Mouse (Mus musculus): ENCODE measurements around the gene Gm21698. TPM values are rescaled to one million over a fixed set of nuclear protein-coding genes. Genes with fewer than 3 reads are reported as not detected.

The Gm21698 gene
- polyA plus RNA-seq (2015; fragmentation: Nextera tagmentation; extraction: Ambion mirVana), result not detected in 2 replicates

DNA sequence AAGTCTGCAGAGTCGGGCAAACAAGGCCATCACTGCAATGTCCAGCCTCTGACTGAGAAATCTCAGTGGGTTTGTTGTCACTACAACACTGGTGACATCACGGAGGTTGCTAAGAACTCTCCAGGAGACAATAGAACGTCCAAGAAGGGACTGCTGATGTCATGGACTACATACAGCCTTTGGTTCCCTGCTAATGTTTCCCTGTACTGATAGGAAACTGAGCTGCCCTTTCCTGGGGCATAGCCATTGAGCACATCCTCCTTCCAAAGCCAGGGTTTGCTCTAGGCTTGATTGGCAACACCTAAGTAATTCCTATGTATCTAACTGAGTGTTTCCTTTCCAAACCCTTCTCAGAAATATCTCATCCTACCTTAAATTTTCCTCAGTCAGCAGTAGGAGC lies at the start of gene Gm21698:
Gm21698 (minus strand) TSS at position 101 of the 400 bp plus-strand sequence.

GRCm38 (mm10) chr5:26022816-26023215 lies 34.4 kb upstream of the Gm21698 start, which contains the start of gene Gm5862:
TSS of gene Gm5862 (minus strand) at chr5:26022916.

DNA sequence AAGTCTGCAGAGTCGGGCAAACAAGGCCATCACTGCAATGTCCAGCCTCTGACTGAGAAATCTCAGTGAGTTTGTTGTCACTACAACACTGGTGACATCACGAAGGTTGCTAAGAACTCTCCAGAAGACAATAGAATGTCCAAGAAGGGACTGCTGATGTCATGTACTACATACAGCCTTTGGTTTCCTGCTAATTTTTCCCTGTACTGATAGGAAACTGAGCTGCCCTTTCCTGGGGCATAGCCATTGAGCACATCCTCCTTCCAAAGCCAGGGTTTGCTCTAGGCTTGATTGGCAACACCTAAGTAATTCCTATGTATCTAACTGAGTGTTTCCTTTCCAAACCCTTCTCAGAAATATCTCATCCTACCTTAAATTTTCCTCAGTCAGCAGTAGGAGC lies 16.2 kb upstream of the Gm21698 start, which contains the start of gene Gm1979:
Gm1979 (minus strand) TSS at position 101 of the 400 bp plus-strand sequence.

DNA sequence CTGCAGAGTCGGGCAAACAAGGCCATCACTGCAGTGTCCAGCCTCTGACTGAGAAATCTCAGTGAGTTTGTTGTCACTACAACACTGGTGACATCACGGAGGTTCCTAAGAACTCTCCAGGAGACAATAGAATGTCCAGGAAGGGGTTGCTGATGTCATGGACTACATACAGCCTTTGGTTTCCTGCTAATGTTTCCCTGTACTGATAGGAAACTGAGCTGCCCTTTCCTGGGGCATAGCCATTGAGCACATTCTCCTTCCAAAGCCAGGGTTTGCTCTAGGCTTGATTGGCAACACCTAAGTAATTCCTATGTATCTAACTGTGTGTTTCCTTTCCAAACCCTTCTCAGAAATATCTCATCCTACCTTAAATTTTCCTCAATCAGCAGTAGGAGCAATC lies 15.9 kb downstream of the Gm21698 start, which contains the start of gene Gm21680:
Gm21680 (minus strand) TSS at position 101 of the 400 bp plus-strand sequence.

DNA sequence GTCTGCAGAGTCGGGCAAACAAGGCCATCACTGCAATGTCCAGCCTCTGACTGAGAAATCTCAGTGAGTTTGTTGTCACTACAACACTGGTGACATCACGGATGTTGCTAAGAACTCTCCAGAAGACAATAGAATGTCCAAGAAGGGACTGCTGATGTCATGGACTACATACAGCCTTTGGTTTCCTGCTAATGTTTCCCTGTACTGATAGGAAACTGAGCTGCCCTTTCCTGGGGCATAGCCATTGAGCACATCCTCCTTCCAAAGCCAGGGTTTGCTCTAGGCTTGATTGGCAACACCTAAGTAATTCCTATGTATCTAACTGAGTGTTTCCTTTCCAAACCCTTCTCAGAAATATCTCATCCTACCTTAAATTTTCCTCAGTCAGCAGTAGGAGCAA lies 34.1 kb downstream of the Gm21698 start, which contains the start of gene Gm21671:
Gm21671 (minus strand) TSS at position 101 of the 400 bp plus-strand sequence.

GRCm38 (mm10) chr5:25942281-25942680 lies 46.2 kb downstream of the Gm21698 start, which contains the start of gene Gm21663:
TSS of gene Gm21663 (minus strand) at chr5:25942381.

Other genes with a start within 250 kb of the Gm21698 start
- 0.71 and 0.87 TPM in 2 replicates for gene Actr3b, start 228.7 kb downstream of the Gm21698 start, polyA plus RNA-seq (2015; fragmentation: Nextera tagmentation; extraction: Ambion mirVana)
- not detected in 2 replicates for gene Gm21663, start 46.3 kb downstream of the Gm21698 start, polyA plus RNA-seq (2015; fragmentation: Nextera tagmentation; extraction: Ambion mirVana)
- gene Gm21671, start 34.2 kb downstream of the Gm21698 start, polyA plus RNA-seq (2015; fragmentation: Nextera tagmentation; extraction: Ambion mirVana), result not detected in 2 replicates
- not detected in 2 replicates for gene Gm21680, start 16.0 kb downstream of the Gm21698 start, polyA plus RNA-seq (2015; fragmentation: Nextera tagmentation; extraction: Ambion mirVana)
- not detected in 2 replicates for gene Gm1979, start 16.1 kb upstream of the Gm21698 start, polyA plus RNA-seq (2015; fragmentation: Nextera tagmentation; extraction: Ambion mirVana)
- not detected in 2 replicates for gene Gm5862, start 34.3 kb upstream of the Gm21698 start, polyA plus RNA-seq (2015; fragmentation: Nextera tagmentation; extraction: Ambion mirVana)
- not detected in 2 replicates for gene Speer4a, start 50.9 kb upstream of the Gm21698 start, polyA plus RNA-seq (2015; fragmentation: Nextera tagmentation; extraction: Ambion mirVana)
- gene Gm7347, start 69.9 kb upstream of the Gm21698 start, polyA plus RNA-seq (2015; fragmentation: Nextera tagmentation; extraction: Ambion mirVana), result not detected in 2 replicates
- not detected in 2 replicates for gene Gm10471, start 100.6 kb upstream of the Gm21698 start, polyA plus RNA-seq (2015; fragmentation: Nextera tagmentation; extraction: Ambion mirVana)
- not detected in 2 replicates for gene 5031410I06Rik, start 116.7 kb upstream of the Gm21698 start, polyA plus RNA-seq (2015; fragmentation: Nextera tagmentation; extraction: Ambion mirVana)
- gene Gm10220, start 132.8 kb upstream of the Gm21698 start, polyA plus RNA-seq (2015; fragmentation: Nextera tagmentation; extraction: Ambion mirVana), result not detected in 2 replicates